Mouse (Mus musculus): ENCODE results near the gene Wfdc1.

Gene Wfdc1

DNA sequence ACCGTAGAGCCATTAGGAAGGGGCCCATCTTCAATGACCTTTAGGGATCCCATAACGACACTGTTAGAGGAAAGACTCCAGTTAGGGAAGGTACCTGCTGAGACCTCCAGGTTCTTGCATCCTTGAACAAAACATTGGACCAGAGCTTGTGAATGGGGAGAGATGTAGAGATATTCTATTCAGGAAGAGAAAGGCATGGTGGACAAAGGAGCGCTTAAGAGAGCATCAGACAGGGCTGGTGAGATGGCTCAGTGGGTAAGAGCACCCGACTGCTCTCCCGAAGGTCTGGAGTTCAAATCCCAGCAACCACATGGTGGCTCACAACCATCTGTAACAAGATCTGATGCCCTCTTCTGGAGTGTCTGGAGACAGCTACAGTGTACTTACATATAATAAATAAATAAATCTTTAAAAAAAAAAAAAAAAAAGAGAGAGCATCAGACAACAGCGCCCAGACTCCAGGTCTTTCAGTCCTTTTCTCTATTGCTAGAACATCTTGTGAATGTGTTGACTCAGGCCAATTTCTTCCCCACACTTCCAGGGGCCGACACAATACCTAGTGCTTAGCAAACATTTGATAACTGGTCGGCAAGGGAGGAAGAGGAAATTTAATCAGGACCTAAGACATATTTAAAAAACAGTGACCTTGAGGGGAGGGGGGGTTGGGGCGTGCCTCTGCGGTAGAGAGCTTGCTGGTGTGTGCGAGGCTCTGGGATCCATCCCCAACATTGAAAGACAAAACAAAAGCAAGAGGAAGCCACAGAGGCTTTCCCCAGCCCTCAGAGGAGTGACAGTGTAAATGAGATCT lies 71.1 kb downstream of the Wfdc1 start:
- no peak for DNase-seq (ENCODE audit: low spot score)

All from urinary bladder, postnatal 14 days (tissue).